Mouse (Mus musculus) bone marrow macrophage, adult 2 months (primary cell): ENCODE data around the gene Nsmf. TPM values are rescaled to one million over a fixed set of nuclear protein-coding genes. Genes with fewer than 3 reads are reported as not detected.

Experiments
- H3K27ac ChIP-seq: 2 replicates; pipeline ENCODE4 v1.5.1; 2012; ENCODE audit warnings: low read depth, low read length; ENCODE audit not compliant: insufficient read depth
- H3K4me1 ChIP-seq: 2 replicates; pipeline ENCODE4 v1.6.1; 2012; ENCODE audit warnings: low read length; ENCODE audit not compliant: control insufficient read depth, insufficient read depth
- H3K4me3 ChIP-seq: 2 replicates; pipeline ENCODE4 v1.5.1; 2012; ENCODE audit warnings: mild to moderate bottlenecking, low read length, moderate library complexity; ENCODE audit not compliant: insufficient read depth
- CTCF ChIP-seq: IDR thresholded peaks from 2 replicates; pipeline ENCODE4 v1.5.1; 2012; ENCODE audit warnings: low read depth, mild to moderate bottlenecking, low read length, moderate library complexity
- POLR2A ChIP-seq: IDR thresholded peaks from 2 replicates; pipeline ENCODE4 v1.6.1; 2012; ENCODE audit warnings: mild to moderate bottlenecking, low read depth, low read length, borderline replicate concordance
- polyA plus RNA-seq: library from polyadenylated mRNA; stranded (reverse); fragments of >200 nt; gene quantifications from 2 replicates; pipeline ENCODE4 v1.2.4, GENCODE M21; 2012; ENCODE audit not compliant: missing spikeins, insufficient read depth, insufficient read length

The Nsmf gene
- 14.4 and 18.0 TPM in 2 replicates for polyA plus RNA-seq

- no peak for TF ChIP-seq POLR2A
- TF ChIP-seq CTCF: no peak
- H3K27ac ChIP-seq: no peak within 1 kb of the TSS
- peak within 1 kb of the TSS; percentile 69 for H3K4me3 ChIP-seq
- no peaks in the 10 kb centered on the region for H3K4me1 ChIP-seq
These were observed at the start of gene Nsmf for GRCm38 (mm10) chr2:25054221-25055067. Gene Nsmf (plus strand): TSS chr2:25054355.

GRCm38 (mm10) chr2:25006767-25007166 lies 47.4 kb upstream of the Nsmf start:
- Histone ChIP-seq H3K4me1 (no peaks in the 10 kb centered on the region), H3K27ac (no peak overlapping the region), H3K4me3 (no peak overlapping the region)
- TF ChIP-seq CTCF (no peak), POLR2A (no peak)

- no peak overlapping the region for H3K4me3 ChIP-seq
- no peak for TF ChIP-seq CTCF
- TF ChIP-seq POLR2A: no peak
These were observed 45.9 kb upstream of the Nsmf start for GRCm38 (mm10) chr2:25008250-25008649.

GRCm38 (mm10) chr2:25022678-25023077 lies 31.5 kb upstream of the Nsmf start:
- TF ChIP-seq POLR2A (no peak), CTCF (no peak)
- Histone ChIP-seq H3K4me3 (no peak overlapping the region), H3K27ac (peak overlapping the region; percentile 75), H3K4me1 (peaks cover 16% of the 10 kb centered on the region)

More at GRCm38 (mm10) chr2:25008250-25008649, 45.9 kb upstream of the Nsmf start:
- Histone ChIP-seq H3K27ac (no peak overlapping the region), H3K4me1 (no peaks in the 10 kb centered on the region)

- TF ChIP-seq POLR2A: no peak
- no peak for TF ChIP-seq CTCF
- H3K4me1 ChIP-seq: peaks cover 16% of the 10 kb centered on the region
- no peak overlapping the region for H3K4me3 ChIP-seq
- no peak overlapping the region for H3K27ac ChIP-seq
These were observed 29.0 kb upstream of the Nsmf start for GRCm38 (mm10) chr2:25025109-25025508.

GRCm38 (mm10) chr2:25034994-25035393 lies 19.2 kb upstream of the Nsmf start:
- Histone ChIP-seq H3K27ac (no peak overlapping the region), H3K4me1 (no peaks in the 10 kb centered on the region), H3K4me3 (no peak overlapping the region)
- TF ChIP-seq POLR2A (no peak), CTCF (no peak)

GRCm38 (mm10) chr2:25040089-25040488 lies 14.1 kb upstream of the Nsmf start:
- H3K4me1 ChIP-seq: no peaks in the 10 kb centered on the region
- no peak for TF ChIP-seq POLR2A
- TF ChIP-seq CTCF: no peak
- no peak overlapping the region for H3K4me3 ChIP-seq

GRCm38 (mm10) chr2:25050921-25051320 lies 3.2 kb upstream of the Nsmf start:
- H3K4me1 ChIP-seq: no peaks in the 10 kb centered on the region
- TF ChIP-seq CTCF (no peak), POLR2A (no peak)
- H3K27ac ChIP-seq: no peak overlapping the region
- no peak overlapping the region for H3K4me3 ChIP-seq

More at GRCm38 (mm10) chr2:25040089-25040488, 14.1 kb upstream of the Nsmf start:
- no peak overlapping the region for H3K27ac ChIP-seq

GRCm38 (mm10) chr2:25051450-25051849 lies 2.7 kb upstream of the Nsmf start:
- no peak for TF ChIP-seq POLR2A
- no peak for TF ChIP-seq CTCF
- Histone ChIP-seq H3K4me3 (no peak overlapping the region), H3K27ac (no peak overlapping the region), H3K4me1 (no peaks in the 10 kb centered on the region)

GRCm38 (mm10) chr2:25053101-25053500 lies 1.1 kb upstream of the Nsmf start:
- TF ChIP-seq CTCF (no peak), POLR2A (no peak)
- Histone ChIP-seq H3K4me1 (no peaks in the 10 kb centered on the region), H3K27ac (no peak overlapping the region), H3K4me3 (no peak overlapping the region)
